Mouse (Mus musculus): ENCODE measurements around the gene Nle1.
A peak's percentile ranks its signal among the peaks of the same experiment; 100 is the strongest.

GRCm38 (mm10) chr11:82870173-82871030, 37.8 kb downstream of the Nle1 start:
- TF ChIP-seq EP300 (IDR thresholded peaks at IDR 0.05; ENCODE audit: low read depth), result peak; percentile 40; the same call in 1 of the 2 replicates
- no peak for TF ChIP-seq CTCF (IDR thresholded peaks at IDR 0.05; ENCODE audit: low read depth)
